Mouse (Mus musculus) midbrain, postnatal 0 days (tissue): ENCODE data around the gene Wdr62. TPM values are rescaled to one million over a fixed set of nuclear protein-coding genes. Genes with fewer than 3 reads are reported as not detected.
A peak's percentile ranks its signal among the peaks of the same experiment; 100 is the strongest.

ENCODE experiments used
- ATAC-seq: fragments of 200-750 bp; cut with Nextera tagmentation; 2 replicates; pipeline ENCODE4 v1.8.0; 2017; ENCODE audit warnings: moderate number of reproducible peaks, mild to moderate bottlenecking, moderate TSS enrichment, moderate library complexity; ENCODE audit not compliant: low FRiP score
- DNase-seq: peaks from one replicate; pipeline ENCODE4 v3.0.0-alpha.2; 2015; ENCODE audit warnings: low spot score
- H3K27ac ChIP-seq: fragments of 300-500 bp; sonication (generic); 2 replicates; pipeline ENCODE4 v1.5.1; 2014; ENCODE audit warnings: low read depth, mild to moderate bottlenecking, low read length, mixed read lengths
- H3K27me3 ChIP-seq: fragments of 300-500 bp; sonication (generic); 2 replicates; pipeline ENCODE4 v1.6.1; 2014; ENCODE audit warnings: low read length, control low read depth, mixed read lengths; ENCODE audit not compliant: insufficient read depth
- H3K36me3 ChIP-seq: fragments of 300-500 bp; sonication (generic); 2 replicates; pipeline ENCODE4 v1.6.1; 2014; ENCODE audit warnings: low read length, control low read depth, mixed read lengths; ENCODE audit not compliant: insufficient read depth
- H3K4me1 ChIP-seq: fragments of 300-500 bp; sonication (generic); 2 replicates; pipeline ENCODE4 v1.6.1; 2014; ENCODE audit warnings: mild to moderate bottlenecking, control low read depth, antibody characterized with exemption, low read length, mixed read lengths; ENCODE audit not compliant: insufficient read depth
- H3K4me2 ChIP-seq: fragments of 300-500 bp; sonication (generic); 2 replicates; pipeline ENCODE4 v1.6.1; 2014; ENCODE audit warnings: low read depth, mild to moderate bottlenecking, low read length, mixed read lengths; ENCODE audit not compliant: poor library complexity, severe bottlenecking
- H3K4me3 ChIP-seq: fragments of 300-500 bp; sonication (generic); 2 replicates; pipeline ENCODE4 v1.5.1; 2014; ENCODE audit warnings: low read depth, mild to moderate bottlenecking, low read length, moderate library complexity
- H3K9ac ChIP-seq: fragments of 300-500 bp; sonication (generic); replicated peaks from 2 replicates; pipeline ENCODE4 v1.6.1; 2014; ENCODE audit warnings: mild to moderate bottlenecking, low read length, moderate library complexity, mixed read lengths; ENCODE audit not compliant: poor library complexity, severe bottlenecking
- H3K9me3 ChIP-seq: fragments of 300-500 bp; sonication (generic); 2 replicates; pipeline ENCODE4 v1.6.1; 2016; ENCODE audit warnings: low read length, control low read depth
- CTCF ChIP-seq: IDR thresholded peaks from 2 replicates; pipeline ENCODE4 v1.5.1; 2016; ENCODE audit warnings: antibody characterized with exemption, mild to moderate bottlenecking
- WGBS: fragments of 180-500 bp; shearing (Covaris S2); extraction: QIAGEN DNeasy Blood & Tissue Kit; methylation state at CpG from one replicate; pipeline ENCODE4 v1.1.7; 2014; 5-methylcytosine and 5-hydroxymethylcytosine counted together
- polyA plus RNA-seq: library from polyadenylated mRNA; unstranded; fragments of >200 nt; fragmentation: Nextera tagmentation; extraction: Ambion mirVana; gene quantifications from 2 replicates; pipeline ENCODE4 v1.2.1, GENCODE M21; 2015
- total RNA-seq: library from RNA; depleted of rRNA; stranded (reverse); fragments of >200 nt; gene quantifications from 2 replicates; pipeline ENCODE4 v1.2.3, GENCODE M21; 2014

Gene Wdr62
- total and polyA plus RNA-seq, 2 experiments from 2014 or later = 1.7 to 4.1 TPM

DNA sequence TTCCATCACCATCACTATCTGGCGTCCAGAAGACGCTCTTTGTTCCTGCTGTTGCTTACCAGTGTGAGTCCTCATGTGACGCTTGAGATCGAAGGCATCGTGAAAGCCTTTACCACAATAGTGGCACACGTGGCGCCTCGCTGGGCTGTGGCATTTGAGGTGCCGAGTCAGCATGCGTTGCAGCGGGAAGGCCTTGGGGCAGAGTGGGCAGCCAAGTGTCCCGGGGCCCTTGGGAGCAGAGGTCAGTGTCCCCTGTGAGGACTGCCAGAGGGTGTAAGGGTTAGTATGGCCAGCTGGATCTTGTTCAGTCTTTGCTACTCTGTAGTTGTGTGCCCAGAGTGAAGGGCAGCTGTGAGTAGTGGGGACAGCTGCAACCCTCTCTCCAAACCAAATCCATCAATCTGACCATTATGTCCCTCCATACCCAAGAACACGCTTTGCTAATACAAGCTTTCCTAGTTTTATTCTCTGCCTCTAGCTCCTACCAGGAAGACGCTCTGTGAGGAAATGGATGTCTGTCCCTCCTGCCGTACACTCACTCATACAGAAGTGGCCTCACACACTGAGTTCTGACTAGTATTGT, 45.9 kb downstream of the Wdr62 start:
- no peak for DNase-seq
- Histone ChIP-seq H3K4me1 (peaks cover 12% of the 10 kb centered on the region), H3K9me3 (no peaks in the 10 kb centered on the region), H3K4me3 (no peak overlapping the region), H3K4me2 (no peak overlapping the region), H3K9ac (no peak overlapping the region), H3K27ac (no peak overlapping the region), H3K36me3 (peaks cover 20% of the 10 kb centered on the region), H3K27me3 (no peaks in the 10 kb centered on the region)
- no peak for TF ChIP-seq CTCF
- WGBS = 94% methylated on average over 15 of the region's 15 CpGs
- ATAC-seq = no peak

DNA sequence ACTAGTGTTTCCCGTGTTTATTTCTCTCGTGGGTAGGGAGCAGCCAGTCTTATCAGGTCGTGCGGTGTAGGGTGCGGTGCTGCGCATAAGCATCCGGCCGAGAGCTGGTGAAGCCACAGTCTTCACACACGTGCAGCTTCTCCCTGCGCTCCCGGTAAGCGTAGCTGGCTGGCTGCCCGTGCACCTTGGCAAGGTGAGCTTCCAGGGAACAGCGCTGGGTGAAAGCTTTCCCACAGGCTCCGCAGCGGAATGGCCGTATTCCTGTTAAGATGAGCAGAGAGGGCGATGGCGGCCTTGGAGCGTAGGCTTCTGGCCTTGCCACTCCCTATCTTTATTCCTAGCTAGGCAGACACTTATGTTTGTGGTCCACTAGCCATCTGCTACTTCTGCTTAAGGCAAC, 46.8 kb downstream of the Wdr62 start:
- no peak overlapping the region for H3K27ac ChIP-seq
- no peak for ATAC-seq
- no peak for DNase-seq
- H3K9ac ChIP-seq = no peak overlapping the region
- H3K4me1 ChIP-seq = peaks cover 12% of the 10 kb centered on the region
- WGBS = 90% methylated on average over 20 of the region's 20 CpGs
- TF ChIP-seq CTCF = no peak
- peaks cover 20% of the 10 kb centered on the region for H3K36me3 ChIP-seq
- H3K4me3 ChIP-seq = no peak overlapping the region
- no peaks in the 10 kb centered on the region for H3K27me3 ChIP-seq
- H3K4me2 ChIP-seq = peak overlapping the region; percentile 79
- H3K9me3 ChIP-seq = no peaks in the 10 kb centered on the region

- Histone ChIP-seq H3K36me3 (peaks cover 25% of the 10 kb centered on the region), H3K27ac (peak overlapping the region; percentile 95), H3K4me2 (peak overlapping the region; percentile 79), H3K9me3 (no peaks in the 10 kb centered on the region), H3K4me3 (peak overlapping the region; percentile 62), H3K4me1 (peaks cover 12% of the 10 kb centered on the region), H3K27me3 (no peaks in the 10 kb centered on the region), H3K9ac (peak overlapping the region; percentile 72)
- WGBS = 4% methylated on average over 24 of the region's 24 CpGs
- TF ChIP-seq CTCF = peak; percentile 60
- DNase-seq (peak; percentile 63), ATAC-seq (peak; percentile 18; the same call in 1 of the 2 replicates)
Measured at GRCm38 (mm10) chr7:30232631-30233148, 47.5 kb downstream of the Wdr62 start.

DNA sequence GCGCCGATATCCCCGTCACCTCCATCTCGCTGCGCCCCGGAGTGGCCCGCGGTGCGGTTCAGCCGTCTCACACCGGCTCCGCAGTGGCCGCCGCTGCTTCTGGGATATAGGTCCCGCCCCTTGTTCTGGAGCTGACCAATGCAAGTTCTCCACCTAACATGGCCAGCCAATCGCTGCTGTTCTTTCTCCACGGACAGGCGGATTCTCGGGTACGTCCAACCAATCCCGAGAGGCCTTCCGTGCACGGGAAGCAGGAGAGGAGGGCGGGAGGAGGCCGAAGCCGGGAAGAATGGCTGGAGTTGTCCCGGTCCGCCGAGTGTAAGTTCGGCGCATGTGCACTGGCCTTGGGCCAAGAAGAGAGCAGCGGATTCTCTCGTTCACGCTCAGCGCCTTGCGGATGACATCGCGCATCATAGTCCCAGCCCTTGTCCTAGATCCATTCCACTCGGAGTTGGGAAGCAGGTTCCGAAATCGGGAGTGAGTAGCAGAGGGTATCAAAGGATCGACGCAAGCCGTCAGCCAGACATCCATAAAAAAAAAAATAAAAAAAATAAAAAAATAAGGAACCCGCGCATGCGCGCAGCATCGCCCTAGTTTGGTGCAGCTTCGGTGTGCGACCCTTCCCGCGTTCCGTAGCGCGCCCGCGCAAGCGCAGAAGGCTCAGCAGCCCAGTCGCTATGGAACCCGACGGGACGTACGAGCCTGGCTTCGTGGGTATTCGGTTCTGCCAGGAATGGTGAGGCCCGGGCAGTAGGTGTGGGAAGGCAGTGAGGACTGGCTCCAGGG, 48.4 kb downstream of the Wdr62 start, which contains the start of the genes Polr2i and Tbcb:
TSS of gene Polr2i (plus strand) at position 280 of the 786 bp plus-strand sequence.
TSS of gene Tbcb (minus strand) at position 604 of the 786 bp plus-strand sequence.
- no peaks in the 10 kb centered on the region for H3K9me3 ChIP-seq
- H3K4me3 ChIP-seq = peak within 1 kb of the TSS; percentile 62
- under 1% methylated on average over 67 of the region's 67 CpGs for WGBS
- ATAC-seq = peak; percentile 95
- peak; percentile 99 for DNase-seq
- TF ChIP-seq CTCF = no peak
- peak within 1 kb of the TSS; percentile 95 for H3K27ac ChIP-seq
- H3K4me1 ChIP-seq = peaks cover 12% of the 10 kb centered on the region
- peak within 1 kb of the TSS; percentile 72 for H3K9ac ChIP-seq
- peak within 1 kb of the TSS; percentile 79 for H3K4me2 ChIP-seq
- no peaks in the 10 kb centered on the region for H3K27me3 ChIP-seq
- H3K36me3 ChIP-seq = peaks cover 34% of the 10 kb centered on the region

DNA sequence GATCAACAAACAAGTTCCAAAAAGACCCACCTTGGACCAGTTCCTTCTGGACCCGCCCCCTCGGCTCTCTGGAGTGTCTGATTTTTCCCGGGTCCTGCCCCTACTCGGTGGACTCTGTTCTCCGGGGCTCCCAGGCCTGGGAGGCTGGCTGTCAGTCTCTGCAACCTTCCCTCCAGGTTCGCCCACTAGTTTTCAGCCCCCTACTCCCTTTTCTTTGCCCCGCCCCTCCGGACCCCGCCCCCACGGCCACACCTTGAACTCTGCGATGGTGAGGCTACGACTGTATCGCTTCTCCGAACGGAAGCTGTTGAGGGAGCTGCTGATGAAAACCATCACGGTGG, 48.9 kb downstream of the Wdr62 start:
- ATAC-seq (peak; percentile 17; the same call in 1 of the 2 replicates), DNase-seq (peak; percentile 6)
- no peak for TF ChIP-seq CTCF
- H3K27me3 ChIP-seq = no peaks in the 10 kb centered on the region
- peaks cover 38% of the 10 kb centered on the region for H3K36me3 ChIP-seq
- under 1% methylated on average over 15 of the region's 16 CpGs for WGBS
- peak overlapping the region; percentile 72 for H3K9ac ChIP-seq
- H3K4me1 ChIP-seq = peaks cover 12% of the 10 kb centered on the region
- no peaks in the 10 kb centered on the region for H3K9me3 ChIP-seq
- H3K4me2 ChIP-seq = peak overlapping the region; percentile 79
- peak overlapping the region; percentile 62 for H3K4me3 ChIP-seq
- H3K27ac ChIP-seq = peak overlapping the region; percentile 95

DNA sequence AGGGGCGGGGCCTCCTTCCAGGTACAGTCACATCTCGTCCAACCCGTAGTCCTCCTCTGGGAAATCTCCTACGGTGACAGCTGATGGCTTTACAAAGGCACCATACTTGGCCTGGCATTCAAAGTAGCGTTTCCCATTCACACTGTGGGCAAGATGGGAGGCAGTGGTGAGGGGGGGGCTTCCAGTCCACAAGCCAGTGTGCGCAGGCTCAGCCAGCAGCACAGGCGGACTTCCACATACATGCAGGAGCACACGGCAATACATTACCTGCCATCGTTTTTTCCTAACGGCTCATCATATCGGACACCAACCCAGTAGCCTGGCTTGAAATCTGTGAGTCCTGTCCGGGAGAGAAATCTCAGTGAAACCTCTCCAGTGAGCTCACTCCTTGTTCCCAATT, 56.0 kb downstream of the Wdr62 start:
- ATAC-seq (no peak), DNase-seq (no peak)
- no peaks in the 10 kb centered on the region for H3K27me3 ChIP-seq
- 95% methylated on average over 12 of the region's 12 CpGs for WGBS
- no peak overlapping the region for H3K9ac ChIP-seq
- no peak for TF ChIP-seq CTCF
- H3K4me1 ChIP-seq = no peaks in the 10 kb centered on the region
- H3K36me3 ChIP-seq = peaks cover 36% of the 10 kb centered on the region
- H3K4me3 ChIP-seq = no peak overlapping the region
- H3K9me3 ChIP-seq = no peaks in the 10 kb centered on the region
- no peak overlapping the region for H3K4me2 ChIP-seq
- no peak overlapping the region for H3K27ac ChIP-seq
